Mouse (Mus musculus) heart, adult 2 months (tissue): ENCODE measurements at regions not wholly inside any gene's neighbourhood (a gene's known extent, or its start where the extent isn't known, plus 50 kb on each side); places are given as distances from the start of the nearest gene placed in this dataset.

ENCODE experiments used
- DNase-seq, 2 experiments: peaks; one replicate each; pipeline ENCODE4 v3.0.0; 2021
- H3K27ac ChIP-seq: fragments of 200-600 bp; 2 replicates; pipeline ENCODE4 v1.8.1; 2022
- H3K27me3 ChIP-seq: fragments of 200-500 bp; 2 replicates; pipeline ENCODE4 v1.6.1; 2012; ENCODE audit warnings: mild to moderate bottlenecking, low read length, inconsistent platforms, mixed read lengths; ENCODE audit not compliant: control insufficient read depth, insufficient read depth
- H3K36me3 ChIP-seq: fragments of 200-500 bp; 2 replicates; pipeline ENCODE4 v1.6.1; 2012; ENCODE audit warnings: low read length, inconsistent platforms; ENCODE audit not compliant: control insufficient read depth, insufficient read depth
- H3K4me1 ChIP-seq: fragments of 200-500 bp; 2 replicates; pipeline ENCODE4 v1.6.1; 2011; ENCODE audit warnings: low read length; ENCODE audit not compliant: control insufficient read depth, insufficient read depth
- H3K4me3 ChIP-seq: fragments of 200-600 bp; 2 replicates; pipeline ENCODE4 v1.8.1; 2022
- H3K79me2 ChIP-seq: fragments of 200-500 bp; replicated peaks from 2 replicates; pipeline ENCODE4 v1.6.1; 2012; ENCODE audit warnings: mild to moderate bottlenecking, inconsistent platforms, low read length, moderate library complexity, mixed read lengths; ENCODE audit not compliant: control insufficient read depth, insufficient read depth
- H3K9ac ChIP-seq: fragments of 200-500 bp; 2 replicates; pipeline ENCODE4 v1.6.1; 2012; ENCODE audit warnings: low read depth, mild to moderate bottlenecking, control low read depth, inconsistent platforms, low read length, mixed read lengths
- CTCF ChIP-seq: fragments of 200-600 bp; IDR thresholded peaks from 2 replicates; pipeline ENCODE4 v1.8.1; 2022; ENCODE audit warnings: antibody characterized with exemption, mild to moderate bottlenecking, moderate library complexity
- EP300 ChIP-seq: fragments of 200-500 bp; IDR thresholded peaks from 2 replicates; pipeline ENCODE4 v1.6.1; 2011; ENCODE audit warnings: low read depth, low read length, control low read depth; ENCODE audit not compliant: insufficient read depth
- POLR2A ChIP-seq: fragments of 200-500 bp; IDR thresholded peaks from 2 replicates; pipeline ENCODE4 v1.6.1; 2011; ENCODE audit warnings: mild to moderate bottlenecking, low read depth, low read length, control low read depth; ENCODE audit not compliant: insufficient read depth
- WGBS: fragments of 180-500 bp; shearing (Covaris S2); methylation state at CpG from one replicate; pipeline ENCODE4 v1.1.7; 2018; 5-methylcytosine and 5-hydroxymethylcytosine counted together
- intact Hi-C: fragments of 180-260 bp; cut with DNase I; formaldehyde crosslinking; loops from one replicate; pipeline ENCODE4 v1.15.1; 2025

GRCm38 (mm10) chr1:166735545-166735944, 53.9 kb upstream of the Fmo9 start:
- Histone ChIP-seq H3K4me1 (no peaks in the 10 kb centered on the region), H3K9ac (no peak overlapping the region), H3K79me2 (no peaks in the 10 kb centered on the region), H3K36me3 (no peaks in the 10 kb centered on the region), H3K27ac (no peak overlapping the region), H3K27me3 (no peaks in the 10 kb centered on the region), H3K4me3 (no peak overlapping the region)
- TF ChIP-seq POLR2A: no peak
- no peak for TF ChIP-seq CTCF
- no peak for TF ChIP-seq EP300
- DNase-seq: no peak
- 57% methylated on average over 5 of the region's 5 CpGs for WGBS
- intact Hi-C loops: loop anchor here (10.0 kb wide), 1 partner anchor 311 kb away; no protein-coding TSS in a partner anchor

- intact Hi-C loops: loop anchor here (1.0 to 10.0 kb wide), 2 partner anchors 313 to 474 kb away; no protein-coding TSS in a partner anchor
- TF ChIP-seq EP300: no peak
- TF ChIP-seq CTCF: peak; percentile 88
- no peak for TF ChIP-seq POLR2A
- WGBS: 4% methylated on average over 2 of the region's 2 CpGs
These were observed 56.4 kb upstream of the Fmo9 start for GRCm38 (mm10) chr1:166738029-166738428.

GRCm38 (mm10) chr1:166750236-166750635, 68.6 kb upstream of the Fmo9 start:
- intact Hi-C loops: no loop called here
- 72% methylated on average over 4 of the region's 4 CpGs for WGBS
- Histone ChIP-seq H3K36me3 (no peaks in the 10 kb centered on the region), H3K27me3 (no peaks in the 10 kb centered on the region), H3K4me3 (no peak overlapping the region), H3K79me2 (no peaks in the 10 kb centered on the region), H3K9ac (no peak overlapping the region), H3K4me1 (no peaks in the 10 kb centered on the region), H3K27ac (no peak overlapping the region)
- TF ChIP-seq EP300 (no peak), CTCF (no peak), POLR2A (no peak)
- DNase-seq: no peak

More at GRCm38 (mm10) chr1:166738029-166738428, 56.4 kb upstream of the Fmo9 start:
- Histone ChIP-seq H3K9ac (no peak overlapping the region), H3K27me3 (no peaks in the 10 kb centered on the region), H3K79me2 (no peaks in the 10 kb centered on the region), H3K27ac (no peak overlapping the region), H3K36me3 (no peaks in the 10 kb centered on the region), H3K4me1 (no peaks in the 10 kb centered on the region), H3K4me3 (no peak overlapping the region)
- no peak for DNase-seq

- intact Hi-C loops: no loop called here
- Histone ChIP-seq H3K27me3 (no peaks in the 10 kb centered on the region), H3K9ac (no peak overlapping the region), H3K79me2 (no peaks in the 10 kb centered on the region), H3K36me3 (no peaks in the 10 kb centered on the region), H3K27ac (no peak overlapping the region), H3K4me3 (no peak overlapping the region), H3K4me1 (no peaks in the 10 kb centered on the region)
- no peak for DNase-seq
- TF ChIP-seq POLR2A (no peak), CTCF (no peak), EP300 (no peak)
- 77% methylated on average over 4 of the region's 4 CpGs for WGBS
These were observed 69.1 kb upstream of the Fmo9 start for GRCm38 (mm10) chr1:166750777-166751176.

GRCm38 (mm10) chr1:166751436-166751835, 69.8 kb upstream of the Fmo9 start:
- H3K9ac ChIP-seq: no peak overlapping the region
- intact Hi-C loops: no loop called here

GRCm38 (mm10) chr1:166752990-166753709, 71.5 kb upstream of the Fmo9 start:
- WGBS: 78% methylated on average over 6 of the region's 6 CpGs
- no peak overlapping the region for H3K9ac ChIP-seq
- no peak overlapping the region for H3K4me3 ChIP-seq
- no peak for DNase-seq
- H3K79me2 ChIP-seq: no peaks in the 10 kb centered on the region
- TF ChIP-seq EP300: no peak
- intact Hi-C loops: no loop called here
- no peak overlapping the region for H3K27ac ChIP-seq
- no peaks in the 10 kb centered on the region for H3K27me3 ChIP-seq
- H3K36me3 ChIP-seq: no peaks in the 10 kb centered on the region
- no peaks in the 10 kb centered on the region for H3K4me1 ChIP-seq

More at GRCm38 (mm10) chr1:166751436-166751835, 69.8 kb upstream of the Fmo9 start:
- Histone ChIP-seq H3K27ac (no peak overlapping the region), H3K36me3 (no peaks in the 10 kb centered on the region), H3K4me1 (no peaks in the 10 kb centered on the region), H3K27me3 (no peaks in the 10 kb centered on the region), H3K4me3 (no peak overlapping the region), H3K79me2 (no peaks in the 10 kb centered on the region)
- WGBS: 86% methylated on average over 3 of the region's 3 CpGs
- DNase-seq: no peak
- TF ChIP-seq POLR2A (no peak), EP300 (no peak), CTCF (no peak)
